Mouse (Mus musculus): ENCODE measurements around the gene Pms2.

Pms2 gene

GRCm38 (mm10) chr5:143932831-143933230, 23.1 kb downstream of the Pms2 start, which contains the start of gene Rsph10b:
Gene Rsph10b (plus strand): TSS chr5:143933035.
- DNase-seq (ENCODE audit: extremely low read depth, low read depth, low spot score), result no peak

- no peak for DNase-seq (ENCODE audit: extremely low read depth, low read depth, low spot score)
Measured at GRCm38 (mm10) chr5:143933414-143933813, 23.6 kb downstream of the Pms2 start.

- no peak for DNase-seq (ENCODE audit: extremely low read depth, low read depth, low spot score)
Measured at GRCm38 (mm10) chr5:143933875-143934274, 24.1 kb downstream of the Pms2 start.

- DNase-seq (ENCODE audit: extremely low read depth, low read depth, low spot score), result no peak
Measured at GRCm38 (mm10) chr5:143936156-143936555, 26.4 kb downstream of the Pms2 start.

GRCm38 (mm10) chr5:143941588-143941987, 31.8 kb downstream of the Pms2 start:
- no peak for DNase-seq (ENCODE audit: extremely low read depth, low read depth, low spot score)

GRCm38 (mm10) chr5:143943231-143944125, 33.7 kb downstream of the Pms2 start:
- no peak for DNase-seq (ENCODE audit: extremely low read depth, low read depth, low spot score)

GRCm38 (mm10) chr5:143948361-143948760, 38.6 kb downstream of the Pms2 start:
- DNase-seq (ENCODE audit: extremely low read depth, low read depth, low spot score), result no peak

GRCm38 (mm10) chr5:143950016-143950415, 40.3 kb downstream of the Pms2 start:
- DNase-seq (ENCODE audit: extremely low read depth, low read depth, low spot score), result no peak

- DNase-seq (ENCODE audit: extremely low read depth, low read depth, low spot score), result no peak
Measured at GRCm38 (mm10) chr5:143957101-143957500, 47.3 kb downstream of the Pms2 start.

GRCm38 (mm10) chr5:143959551-143959950, 49.8 kb downstream of the Pms2 start:
- DNase-seq (ENCODE audit: extremely low read depth, low read depth, low spot score), result no peak

- no peak for DNase-seq (ENCODE audit: extremely low read depth, low read depth, low spot score)
Measured at GRCm38 (mm10) chr5:143961176-143961575, 51.4 kb downstream of the Pms2 start.

- DNase-seq (ENCODE audit: extremely low read depth, low read depth, low spot score), result no peak
Measured at GRCm38 (mm10) chr5:143965586-143966345, 56.0 kb downstream of the Pms2 start.

- no peak for DNase-seq (ENCODE audit: extremely low read depth, low read depth, low spot score)
Measured at GRCm38 (mm10) chr5:143966671-143967070, 56.9 kb downstream of the Pms2 start.

- no peak for DNase-seq (ENCODE audit: extremely low read depth, low read depth, low spot score)
Measured at GRCm38 (mm10) chr5:143972628-143973027, 62.9 kb downstream of the Pms2 start.

- no peak for DNase-seq (ENCODE audit: extremely low read depth, low read depth, low spot score)
Measured at GRCm38 (mm10) chr5:143974931-143975630, 65.3 kb downstream of the Pms2 start.

GRCm38 (mm10) chr5:143975631-143975933, 65.8 kb downstream of the Pms2 start:
- DNase-seq (ENCODE audit: extremely low read depth, low read depth, low spot score), result no peak

- no peak for DNase-seq (ENCODE audit: extremely low read depth, low read depth, low spot score)
Measured at GRCm38 (mm10) chr5:143976232-143976631, 66.5 kb downstream of the Pms2 start.

- no peak for DNase-seq (ENCODE audit: extremely low read depth, low read depth, low spot score)
Measured at GRCm38 (mm10) chr5:143976726-143977431, 67.1 kb downstream of the Pms2 start.

- DNase-seq (ENCODE audit: extremely low read depth, low read depth, low spot score), result no peak
Measured at GRCm38 (mm10) chr5:143980858-143981257, 71.1 kb downstream of the Pms2 start.

GRCm38 (mm10) chr5:143982361-143982760, 72.6 kb downstream of the Pms2 start:
- DNase-seq (ENCODE audit: extremely low read depth, low read depth, low spot score), result no peak
